In the genomic region with DNA sequence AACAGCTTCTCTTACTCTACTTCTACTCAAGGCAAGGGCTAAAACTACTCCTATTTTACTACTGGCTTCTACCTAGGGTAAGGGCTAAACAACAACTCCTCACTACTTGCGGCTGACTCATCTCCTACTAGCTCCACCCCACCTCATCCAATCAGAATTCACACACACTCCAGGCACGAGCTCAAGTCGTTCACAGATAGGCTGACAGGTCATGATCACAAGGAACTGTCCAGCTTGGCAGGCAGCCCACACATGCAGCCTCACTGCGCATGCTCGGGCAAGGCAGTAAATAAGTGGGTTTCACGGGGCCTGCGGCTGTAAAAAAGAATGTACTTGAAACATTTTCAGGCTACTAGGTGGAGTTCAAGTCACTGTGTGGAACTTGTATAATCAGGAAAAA, we compare ENCODE assay signal across 15 mouse cellular contexts.
A peak's percentile ranks its signal among the peaks of the same experiment; 100 is the strongest.
DNase-seq lines count a peak whose midpoint lies in the region; ATAC-seq and TF ChIP-seq lines count a peak whose summit lies in the region.
"Had no signal": no experiment of that assay in that cellular context is flagged by ENCODE, and none has a peak within 500 bp of the region (broad histone marks: within the 10 kb centered on the region; RNA-seq: fewer than 3 reads in every experiment).

No protein-coding gene starts in this region.

- 37% methylated on average over 7 of the region's 7 CpGs for WGBS in intestine, postnatal 0 days

- no peak overlapping the region for H3K4me2 ChIP-seq in intestine, postnatal 0 days (replicated peaks; ENCODE audit: low read depth)
- H3K4me2 ChIP-seq: limb, embryonic 15.5 days; neural tube, embryonic 12.5 days had no signal

- no peak overlapping the region for H3K4me3 ChIP-seq in intestine, postnatal 0 days (ENCODE audit: low read depth, low read length)
- H3K4me3 ChIP-seq: heart, adult 2 months; left cerebral cortex, adult 2 months; limb, embryonic 15.5 days; midbrain, embryonic 10.5 days; neural tube, embryonic 12.5 days had no signal

- H3K27me3 ChIP-seq in intestine, postnatal 0 days (replicated peaks; ENCODE audit: control insufficient read depth, insufficient read depth, low read length), result no peaks in the 10 kb centered on the region
- H3K27me3 ChIP-seq: limb, embryonic 15.5 days; neural tube, embryonic 12.5 days had no signal

- no peaks in the 10 kb centered on the region for H3K9me3 ChIP-seq in intestine, postnatal 0 days (ENCODE audit: control insufficient read depth)
- H3K9me3 ChIP-seq: limb, embryonic 15.5 days; midbrain, embryonic 10.5 days; neural tube, embryonic 12.5 days had no signal

- no peak overlapping the region for H3K27ac ChIP-seq in intestine, postnatal 0 days (ENCODE audit: low read depth, low read length)
- H3K27ac ChIP-seq: heart, adult 2 months; left cerebral cortex, adult 2 months; limb, embryonic 15.5 days; midbrain, embryonic 10.5 days; neural tube, embryonic 12.5 days had no signal

- H3K36me3 ChIP-seq in intestine, postnatal 0 days (ENCODE audit: control insufficient read depth, insufficient read depth), result no peaks in the 10 kb centered on the region
- H3K36me3 ChIP-seq: limb, embryonic 15.5 days; midbrain, embryonic 10.5 days; neural tube, embryonic 12.5 days had no signal

- peak; percentile 64 for DNase-seq in heart, adult 11 months
- no peak for DNase-seq in heart, adult 9 months (ENCODE audit: low spot score in 2 of 2)
- DNase-seq in testis, postnatal 14 days (ENCODE audit: low spot score), result peak; percentile 7
- DNase-seq in testis, postnatal 10 days (ENCODE audit: low spot score), result no peak
- peak; percentile 3 for DNase-seq in embryo, embryonic 10.5 days (ENCODE audit: low spot score)
- no peak for DNase-seq in right cerebral cortex, postnatal 4 days
- DNase-seq: heart, adult 2 months; liver, postnatal 0 days; lung, postnatal 36 days had no signal

- no peak for TF ChIP-seq CTCF in intestine, postnatal 0 days (IDR thresholded peaks at IDR 0.05; ENCODE audit: low read depth)

- ATAC-seq in intestine, postnatal 0 days, result no peak
- ATAC-seq: forebrain, embryonic 16.5 days; liver, postnatal 0 days had no signal

- no peaks in the 10 kb centered on the region for H3K4me1 ChIP-seq in intestine, postnatal 0 days (replicated peaks; ENCODE audit: control insufficient read depth, insufficient read depth, low read length)
- H3K4me1 ChIP-seq: limb, embryonic 15.5 days; midbrain, embryonic 10.5 days; neural tube, embryonic 12.5 days had no signal

- no peak overlapping the region for H3K9ac ChIP-seq in intestine, postnatal 0 days (ENCODE audit: low read depth, low read length)
- H3K9ac ChIP-seq: limb, embryonic 15.5 days; liver, postnatal 0 days; neural tube, embryonic 12.5 days had no signal

Comparison
In these comparisons a context has a peak if more than half of its experiments do, and no peak if none do; other contexts are left out.
1. DNase-seq: peak in heart, adult 11 months (single experiment), testis, postnatal 14 days (single experiment) and embryo, embryonic 10.5 days (single experiment); none in heart, adult 9 months (0 of 2), testis, postnatal 10 days (single experiment) and right cerebral cortex, postnatal 4 days (single experiment).